Mouse (Mus musculus): ENCODE measurements around the gene Sh3rf1.

The Sh3rf1 gene

DNA sequence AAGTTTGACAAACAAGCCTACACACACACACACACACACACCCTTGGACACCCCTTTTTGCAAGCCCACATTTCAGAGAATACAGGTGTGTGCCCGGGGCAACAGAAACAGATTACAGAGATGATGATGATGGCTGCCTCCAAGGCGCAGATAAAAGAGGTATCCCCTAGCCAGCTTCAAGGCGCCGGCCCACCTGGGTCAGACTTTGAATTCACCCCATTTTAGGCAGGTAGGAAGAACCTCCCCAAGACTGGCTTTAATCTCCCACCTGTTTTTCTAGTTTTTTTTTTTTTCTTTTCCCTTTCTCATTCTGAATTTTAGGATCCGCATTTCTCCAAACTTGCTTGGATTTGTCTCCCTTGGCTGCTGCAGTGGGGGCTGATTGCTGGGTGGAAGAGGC, 389 bp upstream of the Sh3rf1 start:
- in situ Hi-C loops (cut with MboI, MseI): loop anchor here (10.0 kb wide), 1 partner anchor 262 kb away; the partner anchor contains the start of gene Cbr4

DNA sequence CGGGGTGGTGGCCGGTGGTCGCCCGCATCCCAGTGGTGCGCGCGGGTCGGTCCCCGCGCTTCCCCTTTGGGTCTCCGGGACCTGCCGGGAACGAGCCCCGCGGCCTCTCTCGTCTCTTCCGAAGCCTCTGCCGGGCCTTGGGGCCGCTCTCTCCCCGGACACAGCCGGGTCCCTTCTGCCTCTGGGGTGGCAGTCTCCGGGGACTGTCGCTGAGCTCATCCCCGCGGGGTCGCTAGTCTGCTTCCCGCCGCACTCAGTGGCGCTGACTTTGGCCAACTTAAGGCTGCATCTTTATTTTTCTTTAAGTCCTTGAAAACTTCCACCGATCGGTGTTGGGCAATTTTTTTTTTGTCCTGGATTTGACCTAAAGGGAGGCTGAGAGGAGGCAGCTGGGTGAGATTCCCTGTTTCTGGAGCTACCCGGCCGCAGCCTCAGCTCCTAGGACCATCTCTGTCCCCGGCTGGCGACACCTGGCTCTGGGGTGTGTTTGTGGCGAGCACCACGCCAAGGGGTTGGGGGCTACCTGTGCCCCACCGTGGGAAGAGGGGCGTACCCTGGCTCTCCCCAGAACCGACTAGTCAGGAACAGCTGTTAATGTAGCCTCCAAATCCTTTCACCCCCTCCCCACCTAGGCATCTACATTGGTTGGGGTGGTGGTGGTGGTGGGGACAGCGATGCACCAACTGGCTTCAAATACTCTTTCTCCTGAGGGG, 864 bp downstream of the Sh3rf1 start:
- in situ Hi-C loops (cut with MboI, MseI): loop anchor here (10.0 kb wide), 1 partner anchor 260 kb away; the partner anchor contains the start of gene Cbr4

DNA sequence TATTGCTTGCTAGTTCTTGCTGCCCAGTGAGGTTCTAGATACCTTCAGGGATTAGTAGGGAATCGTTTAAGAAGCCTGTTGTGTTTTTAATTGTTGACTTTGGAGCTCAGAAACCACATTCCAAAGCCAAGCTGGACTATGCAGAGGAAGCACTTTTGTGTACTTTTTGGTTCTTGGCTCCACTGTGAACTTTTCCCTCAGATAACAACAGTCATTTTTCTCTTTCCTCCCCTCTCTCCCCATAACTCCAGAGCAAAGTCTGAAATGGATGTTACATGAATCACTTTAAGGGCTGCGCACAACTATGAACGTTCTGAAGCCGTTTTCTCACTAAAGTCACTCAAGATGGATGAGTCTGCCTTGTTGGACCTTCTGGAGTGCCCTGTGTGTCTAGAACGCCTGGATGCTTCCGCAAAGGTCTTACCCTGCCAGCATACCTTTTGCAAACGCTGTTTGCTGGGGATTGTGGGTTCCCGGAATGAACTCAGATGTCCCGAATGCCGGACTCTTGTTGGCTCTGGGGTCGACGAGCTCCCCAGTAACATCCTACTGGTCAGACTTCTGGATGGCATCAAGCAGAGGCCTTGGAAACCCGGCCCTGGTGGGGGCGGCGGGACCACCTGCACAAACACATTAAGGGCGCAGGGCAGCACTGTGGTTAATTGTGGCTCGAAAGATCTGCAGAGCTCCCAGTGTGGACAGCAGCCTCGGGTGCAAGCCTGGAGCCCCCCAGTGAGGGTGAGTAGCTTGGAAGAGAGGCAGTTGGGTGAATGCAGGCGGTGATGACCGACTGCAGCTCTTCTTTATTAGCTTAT, 2.1 kb downstream of the Sh3rf1 start:
- in situ Hi-C loops (cut with MboI, MseI): loop anchor here (10.0 kb wide), 1 partner anchor 259 kb away; the partner anchor contains the start of gene Cbr4

DNA sequence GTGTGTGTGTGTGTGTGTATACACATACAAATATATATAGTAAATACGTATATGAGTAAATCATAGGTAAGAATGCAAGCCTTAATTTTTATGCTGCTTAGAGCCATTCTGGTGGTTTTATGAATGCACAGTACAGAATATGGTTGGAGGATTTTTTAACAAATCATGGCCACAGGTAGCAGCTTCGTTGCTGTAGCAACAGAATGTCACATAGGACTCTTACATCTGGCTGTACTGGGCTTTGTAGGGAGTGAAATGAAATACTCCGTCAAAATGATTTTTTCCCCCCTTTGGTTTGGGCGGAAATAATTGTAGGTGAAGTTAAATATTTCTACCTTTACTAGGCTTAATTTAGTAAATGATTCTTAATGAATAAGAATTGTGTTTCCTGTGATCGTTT, 3.0 kb downstream of the Sh3rf1 start:
- in situ Hi-C loops (cut with MboI, MseI): loop anchor here (10.0 kb wide), 1 partner anchor 258 kb away; the partner anchor contains the start of gene Cbr4

DNA sequence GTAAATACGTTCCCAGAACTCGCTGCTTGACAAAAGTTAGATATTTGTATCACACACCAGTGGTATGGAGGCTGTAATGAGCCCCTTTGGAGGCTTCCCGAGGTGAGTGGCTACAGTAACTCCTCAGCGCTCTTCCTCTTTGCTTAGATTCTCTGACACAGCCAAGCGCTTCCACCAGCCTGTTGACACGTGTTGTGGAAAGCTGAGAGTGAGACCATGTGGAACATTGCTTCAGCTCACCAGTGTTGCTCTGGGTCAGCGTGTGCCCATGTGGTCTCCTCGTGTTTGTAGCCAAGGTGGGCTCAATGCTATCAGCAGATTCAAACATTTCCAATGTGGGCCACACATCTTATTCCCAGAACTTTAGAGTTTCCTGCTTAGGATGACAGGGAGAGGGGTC, 5.0 kb downstream of the Sh3rf1 start:
- in situ Hi-C loops (cut with MboI, MseI): loop anchor here (10.0 kb wide), 1 partner anchor 256 kb away; the partner anchor contains the start of gene Cbr4

DNA sequence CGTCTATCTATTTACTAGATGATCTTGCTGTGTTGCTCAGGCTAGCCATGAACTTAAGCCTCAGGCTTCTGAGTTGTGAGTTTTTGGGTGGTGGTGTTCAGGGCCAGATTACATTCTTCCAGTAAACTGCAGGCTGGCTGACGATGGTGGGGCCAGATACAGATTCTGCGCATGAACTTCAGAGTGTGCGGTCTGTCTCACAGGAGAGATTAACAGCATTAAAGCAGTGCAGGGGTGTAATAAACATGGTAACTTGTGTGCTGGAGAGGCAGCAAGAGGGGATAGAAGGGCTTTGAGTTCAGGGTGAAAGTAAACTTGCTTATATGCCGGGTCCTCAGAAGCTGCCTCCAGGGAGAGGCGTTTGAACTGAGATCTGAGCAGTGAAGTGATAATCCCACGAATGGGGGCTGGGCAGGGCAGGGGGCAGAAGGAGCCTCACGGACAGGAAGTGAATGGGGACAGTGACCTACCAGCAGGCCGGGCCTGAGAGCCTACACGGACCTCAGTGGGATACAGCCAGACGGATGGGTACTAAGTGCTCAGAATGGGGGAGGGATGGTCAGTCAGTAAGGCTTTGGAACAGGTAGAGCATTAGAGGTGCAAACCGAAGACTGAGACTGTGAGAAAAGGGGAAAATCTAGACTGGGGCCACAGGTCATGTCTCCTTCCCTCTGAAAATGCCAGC, 6.0 kb downstream of the Sh3rf1 start:
- in situ Hi-C loops (cut with MboI, MseI): loop anchor here (10.0 kb wide), 1 partner anchor 255 kb away; the partner anchor contains the start of gene Cbr4

DNA sequence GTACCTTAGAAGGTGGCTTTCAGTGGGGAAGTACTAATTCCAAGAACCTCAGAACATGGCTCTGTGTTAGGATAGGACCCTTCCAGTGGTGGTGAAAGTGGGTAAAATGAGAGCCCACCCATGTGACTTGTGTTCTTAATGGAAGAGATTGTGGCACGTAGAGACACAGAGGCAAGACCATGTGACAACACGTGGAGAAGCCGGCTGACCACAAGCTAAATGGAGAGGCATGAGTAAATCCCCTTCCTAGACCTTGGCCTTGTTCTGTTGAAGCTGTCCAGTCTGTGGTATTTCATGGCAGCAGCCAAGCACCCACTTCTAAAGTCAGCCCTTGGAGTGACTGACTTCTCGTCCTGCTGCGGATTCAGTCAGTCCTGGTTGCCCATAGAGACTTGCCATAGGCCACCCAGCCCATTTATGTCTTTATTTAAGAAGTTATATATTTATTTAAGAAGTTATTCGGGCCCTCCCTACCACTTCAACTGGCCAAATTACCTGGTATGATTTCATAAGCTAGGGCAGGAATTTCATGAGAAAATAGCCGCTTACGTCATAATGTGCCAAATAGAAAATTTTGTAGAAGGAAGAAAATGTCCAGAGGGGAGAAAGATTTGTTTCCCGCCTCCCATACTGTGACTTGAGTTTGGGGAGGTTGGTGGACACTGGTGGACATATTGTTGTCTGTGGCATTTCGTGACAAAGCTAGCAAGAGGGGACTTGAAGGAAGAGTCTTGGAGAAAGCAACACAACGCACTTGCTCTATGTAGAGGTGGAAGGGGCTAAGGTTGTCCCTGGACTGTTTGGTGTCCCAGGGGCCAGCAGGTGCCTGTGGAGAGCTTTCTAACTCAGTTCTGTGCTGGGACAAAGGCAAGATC, 7.4 kb downstream of the Sh3rf1 start:
- in situ Hi-C loops (cut with MboI, MseI): no loop called here

DNA sequence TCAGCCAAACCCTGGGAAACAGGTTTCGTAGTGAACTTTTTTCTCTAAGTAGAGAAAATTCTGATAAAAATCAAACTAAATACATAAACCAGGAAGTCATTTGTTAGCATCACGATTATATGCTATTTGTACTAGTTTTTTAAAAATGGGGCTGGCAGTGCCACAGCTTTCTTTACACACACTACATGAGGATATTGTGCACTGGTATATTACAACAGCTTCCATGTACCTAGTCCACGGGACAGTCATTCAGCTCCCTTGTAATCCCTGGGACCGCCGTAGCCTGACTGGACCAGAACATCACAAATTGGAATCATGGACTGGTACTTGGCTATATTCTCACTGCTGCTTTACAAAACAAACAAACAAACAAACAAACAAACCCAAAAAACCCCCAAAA, 11.8 kb downstream of the Sh3rf1 start:
- in situ Hi-C loops (cut with MboI, MseI): no loop called here

DNA sequence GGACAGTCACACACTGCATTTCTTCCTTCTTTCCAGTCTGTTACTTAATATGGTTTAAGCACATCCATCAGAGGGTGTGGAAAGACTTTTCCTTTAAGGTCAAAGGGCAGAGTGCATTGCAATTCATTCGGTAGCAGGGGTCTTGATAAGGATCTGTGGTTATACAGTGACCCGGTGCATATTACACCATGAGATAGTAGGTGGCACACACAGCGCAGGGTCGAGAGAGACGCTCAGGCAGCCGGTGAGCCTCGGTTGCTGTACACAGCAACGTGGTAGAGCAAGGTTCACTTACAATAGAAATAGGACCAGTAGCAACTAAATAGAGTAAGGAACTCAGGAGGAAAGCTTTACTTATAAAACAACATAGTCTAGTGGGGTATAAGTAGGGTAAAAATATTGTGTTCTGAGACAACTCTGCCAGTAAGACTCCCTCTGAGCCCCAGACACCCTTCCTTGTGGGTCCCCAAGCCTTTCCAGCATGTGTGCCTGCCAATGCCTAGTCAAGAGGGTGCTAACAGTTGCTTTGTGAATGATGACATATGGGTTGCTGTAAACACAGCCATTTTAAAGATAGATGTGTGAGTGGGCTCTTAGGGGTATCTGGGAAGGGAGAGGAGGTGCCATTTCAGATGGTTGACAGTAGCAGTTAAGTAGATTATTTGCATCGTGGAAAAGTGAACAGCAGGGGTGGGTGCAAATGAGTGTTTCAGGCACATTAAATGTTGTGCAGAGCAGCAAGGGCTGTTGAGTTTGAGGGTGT, 13.0 kb downstream of the Sh3rf1 start:
- in situ Hi-C loops (cut with MboI, MseI): no loop called here

DNA sequence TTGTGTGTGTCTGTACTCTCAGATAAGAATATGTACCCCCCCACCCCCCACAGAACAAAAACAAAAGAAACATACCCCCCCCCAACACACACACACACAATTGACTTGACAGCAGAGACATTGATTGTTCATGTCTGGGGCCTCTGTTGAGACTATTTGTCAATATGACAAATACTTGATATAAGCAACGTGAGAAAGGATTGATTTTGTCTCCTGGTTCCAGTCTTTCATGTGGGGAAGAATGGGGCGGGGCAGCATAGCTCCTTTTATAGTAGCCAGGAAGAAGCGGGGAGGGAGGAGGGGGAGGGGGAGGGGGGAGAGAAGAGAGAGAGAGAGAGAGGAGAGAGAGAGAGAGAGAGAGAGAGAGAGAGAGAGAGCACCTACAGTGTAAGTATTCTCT, 15.9 kb downstream of the Sh3rf1 start:
- in situ Hi-C loops (cut with MboI, MseI): no loop called here

DNA sequence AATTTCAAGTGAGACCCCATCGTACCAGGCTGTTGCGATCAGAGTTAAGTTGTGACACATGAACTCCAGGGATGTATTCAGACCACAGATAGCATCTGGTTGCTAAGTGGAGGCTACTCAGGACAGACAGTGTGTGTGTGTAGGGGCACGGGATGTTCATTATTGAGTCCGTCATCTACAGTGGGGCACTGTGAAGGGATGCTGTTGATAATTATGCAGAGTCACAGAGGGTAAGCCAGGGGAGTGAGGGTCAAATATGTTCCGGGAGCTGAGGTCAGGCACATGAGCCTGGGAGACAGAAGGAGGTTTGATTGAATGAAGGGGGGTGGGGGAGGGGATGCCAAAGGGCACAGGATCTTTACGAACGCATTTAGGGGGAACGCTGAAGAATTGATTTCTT, 17.6 kb downstream of the Sh3rf1 start:
- in situ Hi-C loops (cut with MboI, MseI): no loop called here

DNA sequence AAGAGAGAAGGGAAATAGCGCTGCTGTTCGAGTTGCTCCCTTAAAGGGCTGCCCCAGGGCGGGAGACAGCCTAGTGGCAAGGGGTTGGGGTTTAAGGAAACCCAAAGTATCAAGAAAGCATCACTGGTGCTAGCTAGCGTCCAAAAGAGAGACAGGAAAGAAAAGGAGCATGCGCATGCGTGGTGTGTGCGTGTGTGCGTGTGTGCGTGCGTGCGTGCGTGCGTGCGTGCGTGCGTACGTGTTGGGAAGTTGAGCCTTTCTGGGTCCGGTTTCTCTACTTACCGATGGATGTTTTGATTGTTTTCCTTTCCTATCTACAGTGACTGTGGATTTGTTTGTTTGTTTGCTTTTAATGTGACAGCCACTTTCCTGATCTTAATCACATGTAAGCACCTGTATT, 19.2 kb downstream of the Sh3rf1 start:
- in situ Hi-C loops (cut with MboI, MseI): no loop called here

DNA sequence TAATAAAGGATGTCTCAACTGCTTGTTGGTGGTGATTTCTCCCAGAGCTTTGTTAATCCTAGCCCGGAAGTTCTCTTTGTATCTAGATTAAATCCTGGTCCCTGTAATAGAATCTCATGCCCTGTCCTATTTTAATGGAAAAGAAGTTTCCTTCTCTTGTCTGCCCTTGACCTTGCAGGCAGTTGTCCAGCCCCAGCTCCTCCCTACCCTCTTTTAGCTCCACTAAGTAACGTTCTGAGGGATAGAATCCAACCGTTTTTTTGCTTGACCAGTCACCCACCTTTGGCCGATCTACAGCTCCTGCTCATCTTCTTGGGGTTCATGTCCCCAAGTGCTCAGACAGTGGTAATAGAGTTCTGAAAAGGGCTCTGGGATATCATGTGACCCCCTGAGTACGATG, 19.8 kb downstream of the Sh3rf1 start:
- in situ Hi-C loops (cut with MboI, MseI): no loop called here

DNA sequence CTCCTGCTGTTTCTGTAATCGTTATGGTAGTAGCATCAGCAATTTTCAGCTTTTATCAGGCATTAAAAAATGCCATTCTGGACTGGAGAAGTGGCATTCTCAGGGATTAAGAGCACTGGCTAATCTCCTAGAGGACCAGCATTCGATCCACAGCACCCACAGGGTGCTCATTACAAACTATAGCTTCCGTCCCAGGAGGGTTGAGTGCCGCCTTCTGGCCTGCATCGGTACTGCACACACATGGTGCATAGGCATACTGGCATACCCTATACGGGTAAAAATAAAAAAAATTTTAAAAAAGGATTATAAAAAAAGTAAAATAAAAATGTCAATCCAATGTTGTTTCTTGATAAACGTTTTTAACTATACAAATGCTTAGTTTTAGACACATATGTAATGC, 20.5 kb downstream of the Sh3rf1 start:
- in situ Hi-C loops (cut with MboI, MseI): no loop called here

DNA sequence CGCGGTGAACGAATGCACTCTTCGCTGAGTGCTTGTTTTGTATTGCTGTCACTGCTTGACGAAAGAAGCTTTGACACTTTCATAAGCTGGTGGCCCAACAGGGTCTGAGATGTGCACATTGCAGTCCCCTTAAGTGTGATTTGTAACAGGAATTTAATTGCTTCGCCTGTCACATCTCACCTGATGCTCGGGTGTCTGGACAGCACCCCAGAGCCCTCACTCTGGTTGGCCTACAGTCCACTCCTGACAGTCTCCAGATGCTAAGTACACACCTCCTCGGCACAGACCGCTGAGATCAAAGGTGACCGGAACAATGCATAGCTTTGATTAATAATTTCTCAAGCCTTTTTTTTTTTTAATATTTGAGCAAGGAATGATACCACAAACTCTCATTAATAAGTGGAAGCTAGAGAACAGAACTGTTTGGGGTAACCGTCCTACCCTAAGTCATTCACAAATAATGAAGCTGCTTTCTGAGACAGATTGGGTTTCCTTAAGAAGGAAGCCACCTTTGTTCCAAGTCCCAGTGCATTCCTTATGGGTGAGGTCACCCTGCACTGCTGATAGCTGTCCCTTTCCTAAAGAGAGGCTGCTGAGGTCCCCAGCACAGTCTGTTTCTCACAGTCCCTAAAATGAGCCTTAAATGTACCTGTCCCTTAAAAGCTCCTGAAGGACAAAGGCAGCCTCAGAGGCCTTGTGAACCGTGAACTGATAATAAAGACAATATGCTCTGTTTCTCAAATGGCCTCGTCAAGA, 23.8 kb downstream of the Sh3rf1 start:
- in situ Hi-C loops (cut with MboI, MseI): no loop called here

DNA sequence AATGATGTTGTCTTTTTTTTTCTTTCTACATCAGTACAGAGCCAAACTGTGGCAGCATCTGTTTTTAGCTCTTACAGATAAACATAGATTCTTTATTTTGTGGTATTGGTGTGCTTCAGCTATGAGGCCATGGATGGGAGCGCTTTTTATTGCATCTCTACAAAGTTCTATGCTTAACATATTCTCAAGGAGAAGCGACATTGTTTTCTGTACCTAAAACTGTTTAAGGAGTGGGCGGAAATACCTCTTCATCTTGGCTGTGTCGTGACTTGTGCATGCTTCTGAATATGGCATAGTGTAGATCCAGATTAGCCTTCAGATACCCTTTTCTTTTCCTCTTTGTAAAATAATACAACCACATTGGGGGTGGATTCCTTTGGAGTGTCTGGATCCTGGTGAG, 25.8 kb downstream of the Sh3rf1 start:
- in situ Hi-C loops (cut with MboI, MseI): no loop called here

DNA sequence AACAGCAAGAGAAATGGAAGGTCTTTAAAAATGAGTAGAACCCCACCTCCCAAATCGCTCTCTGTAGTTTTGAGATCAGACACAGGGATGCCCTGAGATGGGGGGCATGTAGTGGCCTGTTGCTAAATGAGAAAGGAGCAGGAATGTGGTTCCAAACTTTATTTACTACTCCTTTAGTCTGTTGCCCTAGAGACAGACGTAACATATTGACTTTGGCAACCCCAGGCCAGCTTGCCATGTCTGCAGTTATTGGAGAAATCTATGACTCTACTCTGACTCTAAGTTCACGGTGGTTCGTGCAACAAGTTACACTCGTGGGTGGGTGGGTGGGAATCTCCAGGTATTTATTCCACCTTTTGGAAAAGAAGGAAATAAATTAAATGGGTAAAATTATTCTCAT, 30.5 kb downstream of the Sh3rf1 start:
- in situ Hi-C loops (cut with MboI, MseI): no loop called here

DNA sequence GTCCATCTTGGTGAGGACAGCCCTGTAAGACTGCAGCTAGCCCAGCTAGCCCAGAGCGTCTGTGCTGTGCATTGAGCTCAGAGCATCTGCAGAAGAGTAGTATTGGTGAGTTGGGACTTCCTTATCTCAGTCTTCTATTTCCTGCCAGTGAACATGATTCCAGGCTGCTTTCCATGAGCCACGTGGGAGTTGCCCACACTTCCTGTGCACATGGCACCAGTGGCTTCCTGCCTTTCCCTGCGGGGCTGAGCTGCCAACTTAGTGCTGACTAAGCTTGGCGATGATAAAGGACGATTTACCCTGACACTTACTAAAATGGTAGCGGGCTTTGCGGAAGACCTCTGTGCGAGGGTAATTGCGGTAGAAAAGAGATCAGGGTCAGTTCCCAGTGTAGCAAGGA, 35.2 kb downstream of the Sh3rf1 start:
- in situ Hi-C loops (cut with MboI, MseI): no loop called here

DNA sequence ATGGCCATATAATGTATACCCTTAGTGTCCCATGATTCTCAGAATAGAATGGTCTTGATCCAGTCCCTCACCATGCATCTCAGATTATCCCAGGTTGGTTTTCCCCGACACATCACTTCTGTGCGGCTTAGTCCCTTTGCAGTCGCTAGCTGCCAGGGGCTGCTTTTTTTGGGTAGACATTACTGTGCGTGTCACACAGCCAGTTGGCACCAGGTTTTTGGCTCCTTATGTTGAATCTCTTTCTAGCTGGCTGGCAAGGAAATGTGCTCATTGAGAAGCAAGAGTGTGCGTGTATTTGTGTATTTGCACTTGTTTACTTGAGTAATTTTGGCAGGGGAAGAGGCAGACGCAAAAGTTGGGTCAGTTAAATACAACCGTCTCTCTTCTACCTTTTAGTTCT, 35.9 kb downstream of the Sh3rf1 start:
- in situ Hi-C loops (cut with MboI, MseI): no loop called here

DNA sequence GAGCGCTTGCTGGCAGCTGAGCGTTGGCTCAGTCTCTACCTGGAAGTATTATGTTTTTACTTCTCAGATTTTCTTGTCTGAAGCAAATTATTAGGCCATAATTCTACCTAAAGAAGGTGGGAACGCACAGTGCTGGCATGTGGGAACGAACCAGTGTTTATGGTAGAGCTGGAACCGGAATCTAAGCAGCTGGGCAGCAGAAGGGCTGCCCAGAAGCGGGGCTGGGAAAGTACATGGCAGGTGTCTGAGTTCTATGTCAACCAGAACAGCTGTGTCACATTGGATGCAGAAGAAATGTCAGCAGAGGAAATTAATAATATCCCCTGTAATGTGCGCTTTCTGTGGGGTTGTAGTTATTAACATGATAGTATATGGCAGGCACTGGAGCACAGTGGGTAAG, 36.9 kb downstream of the Sh3rf1 start:
- in situ Hi-C loops (cut with MboI, MseI): no loop called here

Data from T-helper 1 cell (primary cell).